Mouse (Mus musculus) left cerebral cortex, postnatal 25 days (tissue): ENCODE data around the gene Lima1. TPM values are rescaled to one million over a fixed set of nuclear protein-coding genes. Genes with fewer than 3 reads are reported as not detected.
"Not testable (repeated sequence)": the region's sequence is repeated elsewhere in the genome, so short reads cannot be mapped to it uniquely, and the experiment has no call there.

Source experiments
- DNase-seq, 2 experiments: peaks; one replicate each; pipeline ENCODE4 v3.0.0; 2022; ENCODE audit warnings: low spot score in 2 of 2, mixed read lengths in 1 of 2
- intact Hi-C: fragments of 180-260 bp; cut with DNase I; formaldehyde crosslinking; loops from one replicate; pipeline ENCODE4 v1.15.1; 2025
- total RNA-seq, 2 experiments: library from RNA; stranded (reverse); gene quantifications; 2 replicates each; pipeline ENCODE4 v1.2.3; 2021

The Lima1 gene
- 1 to 10 TPM; 9.1 to 9.3 TPM for total RNA-seq

- intact Hi-C loops, result no loop called here
- peak; percentile 79 to 81 for DNase-seq
Measured at GRCm38 (mm10) chr15:99875334-99875869, at the start of gene Lima1. TSS of gene Lima1 (minus strand) at chr15:99875456.

- intact Hi-C loops, result no loop called here
- DNase-seq, result no peak
Measured at GRCm38 (mm10) chr15:99919601-99920158, 44.4 kb upstream of the Lima1 start.

GRCm38 (mm10) chr15:99917264-99917663 lies 42.0 kb upstream of the Lima1 start:
- intact Hi-C loops, result no loop called here
- no peak for DNase-seq

GRCm38 (mm10) chr15:99914613-99915012 lies 39.4 kb upstream of the Lima1 start:
- intact Hi-C loops, result no loop called here
- DNase-seq, result no peak

GRCm38 (mm10) chr15:99911785-99912184 lies 36.5 kb upstream of the Lima1 start:
- intact Hi-C loops, result no loop called here
- DNase-seq, result no peak

- DNase-seq, result peak in 1 of 2 experiments; percentile 4
- intact Hi-C loops, result loop anchor here (5.0 to 10.0 kb wide), 4 partner anchors 105 to 495 kb away; partner anchors contain the start of gene Cers5
Measured at GRCm38 (mm10) chr15:99909339-99909996, 34.2 kb upstream of the Lima1 start.

- no peak for DNase-seq
- intact Hi-C loops, result loop anchor here (5.0 to 10.0 kb wide), 4 partner anchors 103 to 493 kb away; partner anchors contain the start of gene Cers5
Measured at GRCm38 (mm10) chr15:99907514-99907913, 32.3 kb upstream of the Lima1 start.

- no peak for DNase-seq
- intact Hi-C loops, result loop anchor here (5.0 to 10.0 kb wide), 4 partner anchors 102 to 492 kb away; partner anchors contain the start of gene Cers5
Measured at GRCm38 (mm10) chr15:99907041-99907440, 31.8 kb upstream of the Lima1 start.

GRCm38 (mm10) chr15:99904841-99905240 lies 29.6 kb upstream of the Lima1 start:
- DNase-seq, result no peak
- intact Hi-C loops, result loop anchor here (5.0 to 10.0 kb wide), 5 partner anchors 100 to 490 kb away; partner anchors contain the start of genes Cers5 and Cox14

GRCm38 (mm10) chr15:99904333-99904732 lies 29.1 kb upstream of the Lima1 start:
- intact Hi-C loops, result loop anchor here (5.0 to 10.0 kb wide), 4 partner anchors 100 to 490 kb away; partner anchors contain the start of genes Cers5 and Cox14
- DNase-seq, result peak; percentile 34 to 56

GRCm38 (mm10) chr15:99903227-99903626 lies 28.0 kb upstream of the Lima1 start:
- no peak for DNase-seq
- intact Hi-C loops, result loop anchor here (5.0 to 10.0 kb wide), 4 partner anchors 98 to 488 kb away; partner anchors contain the start of genes Cers5 and Cox14

- DNase-seq, result no peak
- intact Hi-C loops, result loop anchor here (5.0 to 10.0 kb wide), 4 partner anchors 98 to 488 kb away; partner anchors contain the start of genes Cers5 and Cox14
Measured at GRCm38 (mm10) chr15:99902786-99903185, 27.5 kb upstream of the Lima1 start.

GRCm38 (mm10) chr15:99896621-99897020 lies 21.4 kb upstream of the Lima1 start:
- DNase-seq, result no peak
- intact Hi-C loops, result no loop called here

- DNase-seq, result no peak
- intact Hi-C loops, result no loop called here
Measured at GRCm38 (mm10) chr15:99891355-99891754, 16.1 kb upstream of the Lima1 start.

- DNase-seq, result no peak
- intact Hi-C loops, result no loop called here
Measured at GRCm38 (mm10) chr15:99890412-99891236, 15.4 kb upstream of the Lima1 start.

- intact Hi-C loops, result no loop called here
- DNase-seq, result no peak
Measured at GRCm38 (mm10) chr15:99889275-99889874, 14.1 kb upstream of the Lima1 start.

GRCm38 (mm10) chr15:99887130-99887529 lies 11.9 kb upstream of the Lima1 start:
- DNase-seq, intact Hi-C loops: not testable (repeated sequence)

GRCm38 (mm10) chr15:99884038-99884437 lies 8.8 kb upstream of the Lima1 start:
- intact Hi-C loops, result no loop called here

GRCm38 (mm10) chr15:99878541-99878940 lies 3.3 kb upstream of the Lima1 start:
- intact Hi-C loops, result no loop called here
- DNase-seq, result no peak

More at GRCm38 (mm10) chr15:99884038-99884437, 8.8 kb upstream of the Lima1 start:
- DNase-seq, result no peak
